Mouse (Mus musculus) yolk sac, embryonic 10.5 days (tissue): ENCODE measurements around the gene Lrrc36.

Source experiments
- DNase-seq: peaks from one replicate; pipeline ENCODE4 v3.0.0-alpha.2; 2017; ENCODE audit warnings: low spot score

Gene Lrrc36

DNA sequence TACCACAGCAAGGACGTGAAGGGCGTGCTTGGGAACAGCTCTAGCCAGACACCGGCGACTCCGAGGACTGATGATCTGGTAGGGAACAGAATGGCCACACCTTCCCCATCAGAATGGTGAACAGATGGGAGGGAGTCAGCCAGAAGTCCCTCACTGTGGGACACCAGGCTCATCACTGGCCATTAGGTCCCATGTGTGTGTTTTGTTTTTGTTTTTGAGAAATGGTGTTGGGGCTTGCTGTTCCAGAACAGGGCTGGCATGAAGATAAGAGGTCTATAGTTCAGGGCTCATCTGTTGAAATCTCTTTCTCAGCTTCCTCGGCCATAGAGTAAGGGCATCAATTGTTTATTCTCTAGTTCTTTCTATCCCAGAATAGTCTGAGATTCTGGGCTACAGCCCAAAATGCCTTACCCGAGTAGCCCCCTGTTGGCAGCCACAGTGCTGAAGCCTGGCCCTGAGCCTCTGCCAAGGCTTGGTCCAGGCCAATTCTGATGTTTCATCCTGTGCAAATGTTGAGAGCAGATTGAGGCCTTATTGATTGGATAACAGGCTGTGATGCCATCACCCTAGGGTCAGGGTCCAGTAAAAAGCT lies 53.4 kb downstream of the Lrrc36 start:
- no peak for DNase-seq

DNA sequence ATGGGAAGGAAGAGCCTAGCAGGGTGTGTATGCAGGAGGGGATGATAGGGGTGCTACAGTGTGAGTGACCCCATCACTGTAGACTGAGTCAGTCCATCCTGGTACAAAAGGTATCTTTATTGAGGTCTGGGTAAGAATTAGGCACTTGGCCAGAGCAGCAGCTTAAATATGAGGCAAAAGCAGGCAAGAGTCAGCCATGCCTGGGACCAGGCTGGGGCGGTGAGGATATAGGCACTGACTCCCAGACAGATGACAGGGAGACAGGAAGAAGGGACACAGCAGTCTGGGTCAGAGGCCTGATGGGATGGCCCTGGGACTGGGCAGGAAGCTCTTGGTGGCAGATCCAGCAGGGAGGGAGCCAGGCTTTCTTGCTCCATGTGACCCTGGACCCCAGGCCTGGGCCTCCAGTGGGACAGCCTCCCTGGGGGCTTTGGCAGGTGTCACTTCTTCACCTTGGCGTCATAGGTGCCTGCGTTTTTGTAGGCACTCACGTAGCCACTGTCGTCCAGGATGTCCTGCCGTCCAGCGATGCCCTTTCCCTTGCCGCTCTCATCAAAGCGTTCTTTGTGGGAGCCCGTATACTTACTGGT lies 54.1 kb downstream of the Lrrc36 start:
- DNase-seq, result no peak

DNA sequence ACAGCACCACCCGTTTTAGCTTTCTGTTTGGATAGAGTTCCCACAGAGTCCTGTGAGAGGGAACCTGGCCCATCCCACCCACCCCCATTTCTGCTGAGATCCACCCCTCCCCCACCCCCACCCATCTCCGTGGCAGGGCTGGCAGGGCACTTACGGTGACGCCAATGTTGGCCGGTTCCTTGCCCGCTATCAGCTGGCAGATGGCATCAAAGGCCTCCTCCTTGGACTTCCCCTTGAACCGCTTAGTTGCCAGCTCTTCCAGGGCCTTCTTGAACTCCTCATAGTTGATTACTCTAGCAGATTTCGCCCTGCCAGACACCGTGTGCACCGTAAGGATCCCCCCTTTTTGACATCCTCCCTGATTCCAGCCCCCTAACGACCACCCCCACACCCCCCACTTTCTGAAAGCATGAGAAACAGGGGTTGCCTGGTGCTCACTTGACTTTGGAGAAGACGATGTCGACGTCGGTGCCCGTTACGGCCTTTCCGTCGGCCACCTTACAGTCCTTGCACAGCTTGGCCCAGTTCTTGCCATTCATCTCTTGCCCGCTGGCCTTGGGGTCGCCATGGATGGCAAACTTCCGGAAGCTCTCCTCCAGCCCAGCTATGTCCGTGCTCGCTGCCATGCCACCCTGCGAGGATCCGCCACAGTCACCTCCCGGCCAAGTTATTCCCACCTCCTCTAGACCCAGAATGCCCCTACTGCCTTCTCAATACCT lies 54.8 kb downstream of the Lrrc36 start:
- no peak for DNase-seq

DNA sequence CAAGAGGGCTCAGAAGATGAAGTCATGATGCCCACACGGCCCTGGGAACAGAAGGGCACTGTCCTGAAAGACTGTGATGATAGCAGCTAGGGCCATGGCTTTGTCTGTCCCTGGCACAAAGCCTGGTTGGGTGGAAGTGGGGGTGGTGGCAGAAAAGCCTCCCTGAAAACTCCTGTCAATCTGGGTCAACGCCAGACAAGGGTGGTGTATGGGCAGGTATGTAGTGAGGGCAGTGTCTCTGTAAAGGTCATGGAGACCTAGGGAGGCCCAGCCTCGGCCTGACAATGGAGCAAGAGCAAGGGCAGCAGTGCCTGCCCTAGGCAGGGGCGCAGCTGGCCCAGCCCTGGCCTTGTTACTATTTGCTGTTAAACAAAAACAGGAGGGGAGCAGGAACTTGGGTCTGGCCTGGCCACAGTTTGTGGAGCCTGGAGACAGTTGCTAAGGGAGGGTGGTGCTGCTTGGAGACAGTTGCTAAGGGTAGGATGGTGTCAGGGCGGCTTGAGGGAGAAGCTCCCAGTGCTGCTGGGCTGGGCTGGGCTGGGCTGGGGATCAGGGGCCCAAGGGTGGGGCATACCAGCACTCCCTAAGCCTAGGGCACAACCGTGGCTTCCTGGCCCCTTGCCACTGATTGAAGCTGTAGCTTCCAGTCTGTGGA lies 55.8 kb downstream of the Lrrc36 start:
- DNase-seq, result no peak

DNA sequence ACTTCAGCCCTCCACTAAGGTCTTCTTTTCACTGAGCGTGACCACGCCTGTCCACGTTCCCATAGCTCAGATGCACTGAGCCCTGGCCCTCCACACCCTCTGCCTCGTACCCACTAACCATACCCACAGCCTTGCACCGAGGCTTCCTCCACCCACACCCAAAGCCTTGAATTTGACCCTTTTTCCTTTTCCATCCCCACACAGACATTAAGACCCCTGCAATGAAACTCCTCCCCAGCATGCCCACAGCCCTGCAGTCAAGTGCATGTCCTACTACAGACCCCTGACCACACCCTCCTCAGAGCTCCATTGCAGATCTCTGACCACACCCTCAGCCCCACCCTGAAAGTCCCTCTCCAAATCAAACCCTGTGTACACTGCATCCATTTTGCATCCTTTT lies 56.4 kb downstream of the Lrrc36 start:
- no peak for DNase-seq

DNA sequence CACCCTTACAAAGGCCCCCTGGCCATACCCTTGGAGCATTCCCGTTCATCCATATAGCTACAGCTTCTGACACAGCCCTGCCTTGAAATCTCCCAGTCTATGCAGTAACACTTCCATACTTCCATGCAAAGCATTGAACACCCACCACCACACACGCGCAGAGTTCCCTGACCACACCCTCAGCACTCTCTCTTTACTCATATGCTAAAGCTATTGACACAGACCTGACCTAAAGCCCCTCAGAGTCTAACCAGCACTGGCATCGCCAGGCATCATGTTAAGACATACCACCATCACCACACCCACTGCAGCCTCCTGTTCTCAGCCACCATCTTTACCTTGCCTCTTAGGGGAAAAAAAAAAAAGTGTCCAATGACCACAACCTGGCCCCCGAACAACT lies 56.9 kb downstream of the Lrrc36 start:
- no peak for DNase-seq

DNA sequence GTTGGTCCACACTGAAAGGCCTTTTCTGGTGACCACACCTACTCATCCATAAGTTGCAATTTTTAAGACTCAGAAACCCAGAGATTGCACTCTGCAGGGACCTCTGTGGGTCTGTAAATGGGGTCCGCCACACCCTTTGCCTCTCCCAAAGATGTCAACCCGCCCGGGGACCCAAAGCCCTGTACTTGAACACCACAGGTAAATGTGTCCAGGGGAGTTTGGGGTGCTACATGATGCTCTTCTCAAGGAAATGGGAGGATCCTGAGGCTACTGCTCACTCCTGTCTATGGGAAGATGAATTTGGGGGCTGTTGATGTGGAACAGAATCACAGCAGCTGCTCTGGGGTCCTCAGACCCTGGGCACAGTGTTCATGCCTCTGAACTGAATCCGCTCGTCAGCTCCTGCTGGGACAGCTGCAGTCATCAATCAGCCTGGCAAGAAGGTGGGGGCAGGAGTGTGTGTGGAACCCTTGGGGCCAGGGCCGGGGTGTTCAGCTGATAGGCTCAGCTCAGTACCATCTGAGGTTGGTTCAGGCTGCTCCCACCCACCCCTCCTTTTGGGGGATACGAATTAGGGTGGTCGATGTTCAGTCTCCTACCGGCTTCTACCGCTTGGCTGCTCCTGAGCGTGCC lies 57.4 kb downstream of the Lrrc36 start:
- no peak for DNase-seq

DNA sequence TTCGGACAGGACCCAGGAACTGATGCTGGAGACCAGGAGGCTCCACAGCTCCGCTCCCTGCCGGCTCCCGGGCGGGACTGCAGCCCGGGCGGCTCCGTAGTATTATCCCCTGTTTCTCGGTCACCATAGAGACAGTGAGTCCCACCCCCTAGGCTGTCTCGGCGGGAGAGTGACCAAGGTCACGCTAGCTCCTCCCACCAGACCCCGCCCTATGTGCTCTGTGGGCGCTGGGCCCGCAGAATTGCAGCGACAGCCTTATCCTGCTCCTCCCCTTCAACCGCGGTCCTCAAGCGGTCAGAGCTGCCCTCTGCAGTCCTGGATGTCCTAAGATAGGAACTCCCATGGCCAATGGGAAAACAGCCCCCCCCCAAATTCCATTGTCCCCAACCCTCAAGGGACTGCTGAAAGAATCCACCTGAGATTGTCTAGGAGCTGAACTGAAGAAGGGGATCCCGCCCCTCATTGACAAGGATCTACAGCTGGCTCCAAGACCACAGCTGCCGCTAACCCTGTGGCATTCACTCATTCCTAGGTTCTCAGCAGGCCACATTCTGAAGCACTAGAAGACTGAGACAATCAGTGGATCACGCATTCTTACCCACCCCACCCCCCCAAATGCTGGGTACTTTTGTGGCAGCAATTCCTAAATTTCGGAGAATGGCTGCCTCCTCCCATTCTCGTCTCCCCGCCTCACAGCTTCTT lies 58.1 kb downstream of the Lrrc36 start, which contains the start of gene Tppp3:
Gene Tppp3 (minus strand): TSS at position 213 of the 702 bp plus-strand sequence.
- DNase-seq, result peak; percentile 95

DNA sequence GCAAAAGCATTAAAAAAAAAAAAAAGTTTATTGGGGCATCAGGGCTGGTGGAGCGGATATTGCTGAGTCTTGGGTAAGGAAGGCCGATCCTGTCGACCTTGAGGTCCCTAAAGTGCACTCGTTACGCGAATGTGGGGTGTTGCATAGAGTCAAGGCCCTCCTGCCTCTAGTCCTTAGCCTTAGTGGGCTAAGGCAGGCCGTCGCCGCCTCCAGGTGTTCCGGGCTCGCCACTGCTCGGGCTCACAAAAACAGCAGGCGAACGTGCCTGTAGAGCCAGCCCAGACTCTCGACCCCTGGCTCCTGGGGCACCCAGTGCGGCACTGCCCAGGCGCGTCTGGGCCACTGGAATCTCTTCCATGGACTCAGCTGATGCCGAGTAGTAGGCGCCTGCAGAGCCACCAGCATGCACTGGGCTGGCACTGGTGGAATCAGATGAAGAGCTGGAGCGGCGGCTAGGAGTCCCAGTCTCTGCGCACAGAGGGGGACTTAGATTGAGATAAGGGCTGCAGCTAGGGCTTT lies 59.1 kb downstream of the Lrrc36 start:
- no peak for DNase-seq

DNA sequence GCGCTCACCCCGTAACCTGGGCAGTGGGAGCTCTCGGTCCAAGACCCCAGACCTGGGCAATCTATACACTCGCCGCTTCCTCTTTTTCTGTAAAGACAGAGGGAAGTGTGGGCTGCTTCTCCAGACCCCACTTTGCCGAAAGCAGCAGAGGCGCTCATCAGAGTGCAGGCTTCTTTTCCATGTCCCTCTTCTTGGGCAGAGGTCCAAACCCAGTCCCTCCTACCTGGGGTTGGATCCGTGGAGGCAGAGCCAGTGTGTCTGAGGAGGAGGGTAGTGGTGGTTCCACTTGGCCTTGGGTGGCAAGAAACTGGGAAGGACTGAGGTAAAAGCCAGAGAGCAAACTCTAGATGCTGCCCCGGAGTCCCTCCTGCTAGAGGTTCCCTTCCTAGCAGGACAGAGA lies 59.6 kb downstream of the Lrrc36 start:
- no peak for DNase-seq

DNA sequence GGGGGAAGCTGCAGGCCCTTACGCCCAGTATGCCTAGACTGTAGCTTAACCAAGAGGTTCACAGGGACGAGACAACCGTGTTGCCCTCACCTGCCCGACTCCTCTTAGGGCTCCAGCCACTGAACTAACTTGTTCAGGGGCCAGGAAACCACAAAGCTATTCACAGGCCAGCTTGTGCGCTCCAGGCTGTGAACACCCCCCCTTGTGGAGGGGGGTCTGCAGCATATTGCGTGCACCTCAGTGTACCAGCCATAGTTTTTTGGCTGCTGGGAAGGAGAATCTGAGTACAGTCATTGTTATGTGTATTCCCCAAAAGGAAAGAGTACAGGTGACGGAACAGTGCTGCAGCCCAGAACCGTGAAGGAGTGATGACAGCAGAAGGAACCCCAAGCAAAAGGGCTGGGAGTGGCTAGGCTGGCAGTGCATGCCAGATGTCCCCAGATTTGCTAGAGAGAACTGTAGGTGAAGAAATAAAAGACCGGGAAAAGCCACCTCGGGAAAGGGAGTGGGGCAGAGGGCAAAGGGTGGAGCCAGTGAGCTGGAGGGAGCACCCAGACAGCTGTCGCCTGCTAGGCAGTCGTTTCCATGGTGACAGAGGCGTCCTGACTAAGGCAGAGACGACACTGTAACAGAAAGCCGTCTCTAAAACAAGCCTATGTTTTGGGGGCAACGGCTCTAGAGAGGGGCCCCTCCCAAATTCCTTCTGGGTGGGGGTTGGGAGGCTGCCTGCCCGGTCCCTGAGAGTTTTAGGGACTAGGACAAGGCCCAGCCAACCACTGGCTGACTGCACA lies 60.6 kb downstream of the Lrrc36 start:
- DNase-seq, result peak; percentile 60

DNA sequence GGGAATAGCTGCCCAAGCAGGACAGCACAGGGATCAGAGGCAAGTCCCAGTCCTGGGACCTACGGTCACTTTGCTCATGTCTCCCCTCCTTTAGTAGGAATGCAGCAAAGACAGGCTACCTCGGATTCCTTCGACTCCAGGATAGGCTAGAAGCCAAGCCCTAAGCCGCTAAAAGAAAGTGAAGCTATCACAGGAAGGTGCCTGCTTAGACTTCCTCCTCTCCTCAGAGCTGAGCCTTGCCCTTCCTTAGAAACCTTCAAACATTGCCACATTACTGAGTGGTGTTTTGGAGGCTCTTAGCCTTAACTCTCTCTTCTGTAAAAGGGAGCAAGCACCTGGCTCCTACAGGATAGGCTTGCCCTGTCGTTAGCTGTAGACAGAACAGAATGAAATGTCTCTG lies 61.3 kb downstream of the Lrrc36 start:
- DNase-seq, result no peak

DNA sequence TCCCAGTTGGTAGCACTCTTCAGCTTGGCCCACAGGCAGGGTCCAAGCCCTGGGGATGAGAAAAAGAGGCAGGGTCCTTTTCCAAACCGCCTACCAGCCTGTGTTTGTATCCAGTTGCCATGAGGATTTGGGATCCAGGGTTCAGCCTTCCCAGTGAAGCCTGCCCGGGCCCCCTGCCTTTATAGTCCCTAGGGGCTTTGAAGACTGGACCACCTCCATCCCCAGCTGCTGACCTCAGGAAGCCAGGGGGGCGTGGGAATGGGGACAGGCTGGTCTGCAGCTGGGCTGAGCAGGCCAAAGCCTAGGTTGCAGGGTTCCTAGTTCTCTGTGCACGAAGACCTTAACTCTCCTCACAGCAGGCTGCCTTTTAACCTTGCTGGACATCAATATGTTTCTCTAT lies 61.9 kb downstream of the Lrrc36 start:
- DNase-seq, result no peak

DNA sequence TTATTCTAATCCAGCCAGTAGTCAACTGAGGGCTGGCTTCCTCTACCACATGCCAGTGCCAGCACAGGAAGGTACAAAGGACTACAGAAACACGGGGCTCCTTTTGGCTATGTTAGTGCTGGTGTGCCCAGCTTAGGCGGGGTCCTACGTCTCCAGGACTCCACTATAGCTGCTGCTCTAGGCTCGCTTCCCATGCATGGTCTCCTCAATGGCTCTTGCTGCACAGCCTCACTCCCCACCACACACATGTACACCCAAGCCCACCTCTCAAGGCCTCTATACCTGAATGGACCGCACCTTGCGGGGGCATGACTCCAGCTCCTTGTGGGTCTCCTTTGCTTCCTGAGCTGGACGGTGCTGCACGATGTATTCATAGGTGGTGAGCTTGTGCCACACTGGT lies 62.4 kb downstream of the Lrrc36 start:
- no peak for DNase-seq

DNA sequence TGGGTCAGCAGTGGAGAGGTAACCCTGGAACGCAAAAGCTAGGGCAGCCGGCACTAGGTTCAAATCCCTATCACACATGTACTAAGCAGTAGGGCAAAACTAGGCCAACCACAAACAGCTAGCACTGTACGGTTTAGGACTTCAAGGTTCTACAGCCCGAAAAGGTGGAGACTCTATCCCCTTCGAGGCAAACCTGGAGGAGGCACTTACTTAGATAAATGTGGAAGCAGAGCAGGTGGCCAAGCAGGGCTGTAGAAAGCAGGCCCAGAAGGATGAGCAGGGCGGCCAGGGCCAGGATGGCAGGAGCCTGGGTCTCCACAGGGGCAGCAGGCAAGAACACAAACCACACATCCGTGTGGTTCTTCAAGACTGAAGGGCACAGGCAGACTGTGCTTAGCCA lies 62.8 kb downstream of the Lrrc36 start:
- no peak for DNase-seq

DNA sequence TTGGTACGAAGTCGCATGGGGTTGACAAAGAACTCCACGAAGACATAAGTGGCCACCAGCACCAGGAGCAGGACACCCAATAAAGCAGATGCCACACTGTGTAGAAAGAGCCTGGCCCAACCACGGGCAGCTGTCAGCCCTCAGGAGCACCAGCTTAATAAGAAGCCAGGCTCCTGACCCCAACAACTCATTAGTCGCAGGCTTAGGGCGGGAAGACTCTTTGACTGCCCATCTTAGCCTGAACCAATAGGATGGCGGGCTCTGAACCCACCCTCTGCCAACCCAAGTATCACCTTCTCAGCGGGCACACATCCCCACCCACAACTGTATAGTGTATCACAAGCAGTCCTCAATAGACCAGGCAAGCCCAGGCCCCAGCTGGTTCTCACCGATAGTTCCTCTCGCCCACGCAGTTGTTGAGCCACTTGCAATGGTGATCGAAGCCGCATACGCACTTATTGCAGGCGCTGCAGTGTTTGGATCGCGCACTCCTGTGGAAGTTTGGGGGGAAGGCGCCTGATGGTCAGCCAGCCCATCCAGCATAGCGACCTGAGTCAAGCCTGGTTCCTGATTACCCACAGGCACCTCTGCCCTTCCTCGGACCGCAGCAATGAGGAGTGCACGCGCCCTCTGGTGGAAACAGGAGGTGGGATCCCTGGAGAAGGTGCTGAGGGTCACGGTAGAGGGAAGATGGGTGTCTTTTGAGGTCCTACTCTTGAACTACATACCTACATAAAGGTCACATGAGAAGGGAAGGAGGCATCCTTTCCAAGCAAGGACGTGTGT lies 63.5 kb downstream of the Lrrc36 start:
- DNase-seq, result peak; percentile 47

DNA sequence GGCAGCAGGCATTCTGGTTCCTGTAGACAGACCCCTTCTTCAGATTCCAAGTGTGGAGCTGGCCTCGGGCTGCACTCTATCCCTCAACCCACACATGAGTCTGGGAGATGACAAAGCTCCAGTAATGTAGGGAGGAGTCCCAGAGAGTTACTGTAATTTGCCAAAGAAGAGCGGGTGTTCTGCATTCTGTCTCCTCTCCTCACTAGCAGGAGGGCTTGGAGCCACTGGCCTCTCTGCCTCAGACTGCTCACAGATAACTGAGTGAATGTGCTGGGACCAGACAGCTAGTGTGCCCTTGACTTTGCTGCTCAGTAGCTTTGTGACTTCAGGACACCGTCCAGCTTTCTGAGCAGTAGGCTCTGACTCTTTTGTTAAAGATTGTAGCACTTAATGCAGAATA lies 64.4 kb downstream of the Lrrc36 start:
- DNase-seq, result no peak

DNA sequence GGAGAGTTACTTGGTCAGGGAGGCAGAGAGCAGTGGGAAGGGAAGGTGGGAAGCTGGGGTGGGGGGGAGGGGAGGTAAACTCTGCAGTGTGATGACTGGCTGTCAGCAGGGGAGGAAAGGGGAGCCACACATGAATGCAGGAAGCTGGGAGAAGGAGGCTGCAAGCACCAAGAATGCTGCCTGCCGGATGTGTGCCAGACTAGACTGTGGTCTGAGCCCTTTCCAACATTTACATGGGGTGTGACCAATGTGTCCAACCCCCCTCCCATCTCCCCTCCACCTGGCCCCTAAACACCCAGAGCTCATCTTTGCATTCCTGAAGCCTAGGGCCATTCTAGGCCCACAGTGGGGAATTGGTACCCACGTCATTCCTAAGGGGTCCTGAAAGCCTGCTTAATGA lies 67.6 kb downstream of the Lrrc36 start:
- peak; percentile 47 for DNase-seq

DNA sequence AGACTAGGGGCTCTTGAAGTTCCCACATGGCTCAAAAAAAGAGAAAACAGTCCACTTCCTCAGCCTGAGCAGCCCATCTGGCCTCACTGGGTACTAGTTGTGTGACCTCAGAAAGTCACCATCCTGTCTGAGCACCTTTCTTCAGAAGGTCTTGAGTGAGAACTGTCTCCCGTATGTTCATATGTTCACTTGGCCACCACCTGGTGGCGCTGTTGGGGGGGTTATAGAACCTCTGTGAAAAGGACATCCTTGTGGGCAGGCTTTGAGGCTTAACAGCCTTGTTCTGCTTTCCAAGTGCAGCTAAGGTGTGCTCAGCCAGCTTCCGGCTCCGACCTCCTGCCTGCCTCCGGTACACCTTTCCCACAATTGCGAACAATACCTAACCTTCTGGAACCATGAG lies 68.1 kb downstream of the Lrrc36 start:
- no peak for DNase-seq

DNA sequence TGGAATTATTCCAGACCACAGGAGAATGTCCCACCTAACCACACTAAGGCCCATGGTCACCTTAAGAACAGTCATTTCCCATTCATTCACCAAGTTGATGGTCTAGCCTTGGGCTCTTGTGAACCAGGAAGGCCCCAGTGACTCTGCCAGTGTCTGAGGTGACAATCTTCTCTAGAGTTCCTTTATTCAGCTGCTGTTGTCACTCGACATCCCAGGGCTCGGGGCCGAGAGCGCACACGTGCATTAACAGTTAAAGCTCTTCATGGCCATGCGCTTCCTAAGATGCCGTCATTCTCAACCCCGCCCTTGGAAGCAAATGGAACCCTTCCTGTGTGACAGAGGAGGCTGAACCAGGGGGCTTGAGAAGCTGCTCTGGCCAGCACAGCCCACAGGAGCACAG lies 68.8 kb downstream of the Lrrc36 start:
- no peak for DNase-seq
